Mouse (Mus musculus) thymus, postnatal 25 days (tissue): Measurements from ENCODE around the gene Stk38.
"Not testable (repeated sequence)": the region's sequence is repeated elsewhere in the genome, so short reads cannot be mapped to it uniquely, and the experiment has no call there.

Experiments used
- DNase-seq: peaks from one replicate; pipeline ENCODE4 v3.0.0; 2022

Gene Stk38

DNA sequence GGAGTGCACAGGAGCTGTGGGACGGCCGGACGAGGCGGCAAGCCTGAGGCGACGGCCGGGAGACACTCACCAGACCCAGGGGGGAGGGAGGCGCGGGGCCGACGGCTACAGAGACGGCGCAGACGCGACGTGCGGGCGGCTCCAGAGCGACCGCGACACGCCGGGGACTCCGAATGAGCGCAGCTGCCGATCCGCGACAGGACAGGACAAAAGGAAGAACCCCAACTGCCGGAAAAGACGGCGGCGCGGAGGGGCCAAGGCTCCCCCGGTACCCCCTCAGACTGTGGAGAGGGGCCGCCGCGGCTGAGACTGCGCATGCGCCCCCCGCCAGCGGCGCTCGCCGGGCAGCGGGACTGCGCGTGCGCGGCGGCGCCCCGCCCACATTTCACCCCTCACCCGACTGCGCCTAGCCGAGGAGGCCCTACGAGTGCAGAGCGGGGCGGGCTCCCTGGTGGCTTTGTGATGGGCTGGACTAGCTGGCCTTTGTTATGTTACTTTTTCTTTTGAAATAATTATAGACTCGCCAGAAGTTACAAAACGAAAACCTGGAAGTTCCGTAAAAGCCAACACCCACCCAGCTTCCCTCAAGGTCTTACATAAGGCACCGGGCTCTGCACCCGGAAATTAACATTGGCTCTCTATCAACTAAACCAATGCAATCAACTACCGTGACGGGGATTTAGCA, at the start of gene Stk38:
Stk38 (minus strand) TSS at position 355 of the 685 bp plus-strand sequence.
- peak; percentile 98 for DNase-seq

DNA sequence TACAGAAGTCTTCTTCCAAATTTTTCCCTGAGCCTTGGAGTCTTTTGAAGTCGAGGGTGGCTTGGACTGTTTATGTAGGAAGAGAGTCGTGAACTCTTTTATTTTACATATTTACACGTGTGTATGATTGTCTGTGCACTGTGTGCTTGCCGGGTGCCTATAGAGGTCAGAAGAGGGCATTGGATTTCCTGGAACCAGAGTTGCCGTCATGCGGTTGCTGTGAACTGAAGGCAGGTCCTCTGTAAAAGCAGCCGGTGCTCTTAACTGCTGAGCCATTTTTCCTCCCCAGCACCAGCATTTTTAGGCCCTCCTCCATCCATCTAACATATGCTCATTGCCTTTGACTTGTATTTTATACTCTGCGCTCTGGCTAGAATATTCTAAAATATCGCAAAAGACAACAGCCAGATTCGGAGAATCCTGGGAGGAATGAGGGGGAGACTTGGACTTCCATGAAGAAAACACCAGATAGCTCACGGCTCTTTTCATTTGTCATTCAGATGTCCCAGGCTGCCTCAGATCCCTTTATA, 49.6 kb upstream of the Stk38 start:
- no peak for DNase-seq

- peak; percentile 71 for DNase-seq
Measured at GRCm38 (mm10) chr17:29056699-29057151, 48.9 kb upstream of the Stk38 start.

DNA sequence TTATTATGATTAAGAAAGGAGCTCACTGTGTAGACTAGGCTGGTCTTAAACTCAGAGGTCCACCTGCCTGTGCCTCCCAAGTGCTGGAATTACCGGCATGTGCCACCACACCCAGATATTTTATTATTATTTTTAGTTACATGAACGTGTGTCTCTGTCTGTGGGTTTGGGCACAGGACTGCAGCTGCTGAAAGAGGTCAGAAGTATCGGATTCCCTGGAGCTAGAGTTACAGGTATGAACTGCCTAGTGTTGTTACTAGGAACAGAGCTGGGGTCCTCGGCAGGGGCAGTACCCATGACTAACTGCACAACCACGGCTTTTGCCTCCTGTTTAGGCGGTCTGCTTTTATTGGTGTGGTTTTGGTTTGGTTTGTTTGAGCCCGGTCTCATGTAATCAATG, 48.4 kb upstream of the Stk38 start:
- DNase-seq, result no peak

GRCm38 (mm10) chr17:29055586-29055985, 47.8 kb upstream of the Stk38 start:
- DNase-seq, result no peak

DNA sequence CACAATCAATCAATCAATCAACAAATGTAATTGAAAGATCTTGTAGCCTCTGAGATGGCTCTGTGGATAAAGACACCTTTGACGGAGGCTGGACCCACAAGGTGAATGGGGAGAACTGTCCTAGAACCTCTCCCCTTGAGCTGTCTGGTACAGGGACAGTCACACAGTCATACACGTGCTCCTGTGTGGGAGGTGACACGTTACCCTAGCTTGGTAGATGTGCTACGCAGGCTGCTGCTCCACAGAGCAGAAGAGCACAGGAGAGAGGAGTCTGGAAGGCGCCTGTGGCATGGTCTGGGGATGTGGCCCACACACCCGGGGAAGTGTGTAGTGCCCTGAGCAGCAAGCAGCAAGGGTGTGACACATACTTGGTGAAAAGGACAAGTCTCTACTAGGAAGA, 46.6 kb upstream of the Stk38 start:
- no peak for DNase-seq

DNA sequence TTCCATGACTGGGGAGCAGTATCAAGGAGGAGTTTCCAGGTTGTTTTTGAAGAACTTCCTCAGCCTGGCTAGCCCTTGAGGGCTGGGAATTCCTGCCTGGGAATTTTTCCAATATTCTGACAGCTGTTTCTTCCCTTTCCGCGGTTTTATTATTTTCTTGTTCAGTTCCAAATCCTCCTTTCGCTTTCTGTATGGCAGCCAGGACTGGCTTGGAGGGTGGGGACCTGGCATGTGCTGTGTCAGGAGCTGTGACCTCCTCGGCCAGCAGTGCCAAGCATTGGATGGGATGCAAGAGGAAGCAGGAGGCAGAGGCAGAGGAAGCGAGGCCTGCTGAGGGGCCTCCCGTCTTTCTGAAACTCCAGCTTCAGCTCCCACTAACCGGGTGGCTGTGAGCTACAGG, 46.0 kb upstream of the Stk38 start:
- DNase-seq, result no peak

DNA sequence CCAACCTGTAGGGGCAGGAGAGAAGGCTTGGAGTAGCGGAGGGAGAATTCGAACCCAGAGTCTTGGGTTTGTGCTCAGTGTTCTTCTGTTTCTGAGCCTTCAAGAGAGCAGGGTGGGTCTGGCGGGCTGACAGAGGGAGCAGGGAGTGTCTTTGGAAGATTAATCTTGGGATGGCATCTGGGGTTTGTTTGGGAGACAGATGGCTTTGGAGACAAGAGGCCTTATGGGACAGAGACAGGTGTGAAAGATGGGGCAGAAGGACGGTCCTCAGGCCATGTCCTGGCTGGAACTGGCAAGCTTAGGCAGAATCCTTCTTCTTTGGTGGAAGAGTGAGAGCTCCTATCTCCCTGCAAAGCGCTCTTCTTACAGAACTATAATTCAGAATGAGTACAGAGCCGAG, 45.3 kb upstream of the Stk38 start:
- no peak for DNase-seq

DNA sequence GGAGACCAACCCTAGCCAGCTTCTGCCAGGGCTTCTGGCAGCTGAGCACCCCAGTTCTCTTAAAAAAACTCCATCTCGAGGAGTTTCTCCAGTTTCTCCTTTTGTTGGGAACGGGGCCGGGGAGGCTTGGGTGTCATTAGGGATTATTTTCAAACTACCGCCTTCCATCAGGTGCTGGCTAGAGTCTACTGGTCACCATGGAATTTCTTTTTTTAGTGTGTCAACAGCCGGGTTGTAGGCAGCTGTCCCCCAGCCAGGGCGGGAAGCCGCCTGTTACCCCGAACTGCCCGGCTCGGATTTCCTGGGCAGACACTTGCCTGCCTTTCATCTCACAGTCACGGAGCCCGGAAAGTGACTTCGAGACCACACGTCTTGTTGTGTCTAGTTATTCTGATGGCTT, 43.0 kb upstream of the Stk38 start:
- DNase-seq, result no peak

DNA sequence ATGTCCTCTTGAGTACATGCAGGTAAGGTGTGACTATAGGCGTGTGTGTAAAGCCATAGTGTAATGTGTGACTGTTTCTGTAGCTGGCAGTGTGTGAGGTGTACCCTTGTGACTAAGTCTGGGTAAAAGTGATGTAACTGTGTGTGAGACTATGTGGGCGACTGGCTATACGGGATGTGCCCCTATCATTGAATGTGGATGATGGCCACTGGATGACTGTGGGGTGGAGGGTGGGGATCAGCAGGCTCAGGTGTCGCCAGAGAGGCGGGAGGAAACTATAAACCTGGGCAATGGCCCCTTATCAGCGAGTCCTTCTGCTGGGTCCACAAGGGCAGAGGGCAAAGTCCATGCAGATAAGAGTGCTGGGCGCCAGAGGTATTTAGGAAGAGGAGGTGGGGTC, 42.1 kb upstream of the Stk38 start:
- DNase-seq, result no peak

DNA sequence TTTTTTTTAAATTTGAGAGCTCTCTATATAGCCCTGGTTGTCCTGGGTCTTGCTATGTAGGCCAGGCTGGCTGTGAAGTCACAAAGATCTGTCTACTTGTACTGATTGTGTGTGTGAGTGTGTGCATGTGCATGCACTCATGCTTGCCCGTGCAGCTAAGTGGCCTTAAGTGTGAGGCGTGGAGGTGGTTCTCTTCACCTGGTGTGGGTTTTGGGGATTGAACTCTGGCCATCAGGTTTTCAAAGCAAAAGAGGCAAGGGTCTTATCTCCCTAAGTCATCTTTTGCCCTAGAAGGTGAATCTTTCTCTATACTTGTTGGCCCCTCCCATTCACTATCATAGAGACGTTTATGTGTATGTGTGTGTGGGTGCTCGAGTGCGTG, 41.7 kb upstream of the Stk38 start:
- DNase-seq, result no peak

DNA sequence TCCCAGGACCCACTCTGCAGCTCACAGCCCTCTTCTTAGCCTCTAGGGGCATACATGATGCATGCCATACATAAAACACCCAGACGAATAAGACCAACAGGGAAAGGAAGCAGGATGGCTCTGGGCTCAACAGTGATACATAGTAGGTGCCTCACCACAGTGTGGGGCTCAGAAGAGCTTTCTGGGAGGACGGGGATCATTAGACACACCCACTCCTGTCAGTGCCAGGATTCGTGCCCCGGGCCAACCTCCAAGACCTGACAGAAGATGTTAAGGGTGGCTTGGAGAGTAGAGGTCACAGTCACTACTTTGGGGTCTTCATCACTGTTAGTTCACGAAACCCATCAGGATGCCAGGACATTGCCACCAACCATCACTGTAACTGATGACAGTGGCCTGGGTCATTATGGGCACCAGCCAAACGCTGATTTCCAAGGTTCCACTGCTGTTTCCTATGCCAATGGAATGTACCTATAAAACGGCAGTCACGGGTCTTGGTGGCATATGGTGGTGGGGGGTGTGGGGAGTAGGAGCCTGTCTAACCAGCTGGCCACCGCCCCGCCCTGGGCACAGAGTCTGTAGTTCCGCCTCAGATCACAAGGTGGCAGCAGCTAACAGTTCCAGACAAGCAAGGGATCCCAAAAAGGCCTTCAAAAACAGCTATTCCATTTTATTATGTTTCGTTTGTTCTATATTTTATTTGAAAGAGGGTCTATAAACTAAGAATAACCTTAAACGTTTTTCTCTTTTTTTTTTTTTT, 41.1 kb upstream of the Stk38 start:
- peak; percentile 87 for DNase-seq

DNA sequence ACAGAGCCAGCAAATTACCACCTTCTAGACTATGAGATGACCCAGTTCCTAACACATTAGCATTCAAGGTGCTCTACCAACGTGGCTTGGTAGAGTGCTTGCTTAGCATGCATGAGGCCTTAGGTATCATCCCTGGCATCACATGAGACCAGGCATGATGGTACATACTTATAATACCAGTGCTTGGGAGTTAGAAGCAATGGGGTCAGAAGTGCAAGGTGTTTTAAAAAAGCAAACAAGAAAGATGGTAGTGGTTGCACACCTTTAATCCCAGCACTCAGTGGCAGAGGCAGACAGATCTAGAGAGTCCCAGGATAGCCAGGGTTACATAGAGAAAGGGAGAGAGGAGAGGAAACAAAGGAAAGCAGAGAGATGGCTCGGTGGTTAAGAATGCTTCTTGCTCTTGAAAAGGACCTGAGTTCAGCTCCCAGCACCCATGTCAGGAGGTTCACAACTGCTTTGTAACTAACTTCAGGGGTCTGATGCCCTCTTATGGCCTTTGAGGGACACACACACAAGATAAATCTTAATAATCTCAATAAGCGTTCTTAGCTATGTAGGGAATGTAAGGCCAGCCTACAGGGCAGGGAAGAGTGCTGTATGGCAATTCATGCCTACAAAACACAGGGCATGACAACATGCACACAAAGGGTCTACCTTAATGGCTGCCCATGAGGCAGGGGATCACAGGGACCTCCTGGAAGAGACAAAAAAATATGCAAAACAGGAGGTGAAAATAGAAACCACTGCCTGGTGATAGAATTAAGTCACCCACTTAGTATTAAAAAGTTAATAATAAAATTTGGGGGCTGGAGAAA, 40.1 kb upstream of the Stk38 start:
- no peak for DNase-seq

- DNase-seq, result no peak
Measured at GRCm38 (mm10) chr17:29046863-29047262, 39.1 kb upstream of the Stk38 start.

DNA sequence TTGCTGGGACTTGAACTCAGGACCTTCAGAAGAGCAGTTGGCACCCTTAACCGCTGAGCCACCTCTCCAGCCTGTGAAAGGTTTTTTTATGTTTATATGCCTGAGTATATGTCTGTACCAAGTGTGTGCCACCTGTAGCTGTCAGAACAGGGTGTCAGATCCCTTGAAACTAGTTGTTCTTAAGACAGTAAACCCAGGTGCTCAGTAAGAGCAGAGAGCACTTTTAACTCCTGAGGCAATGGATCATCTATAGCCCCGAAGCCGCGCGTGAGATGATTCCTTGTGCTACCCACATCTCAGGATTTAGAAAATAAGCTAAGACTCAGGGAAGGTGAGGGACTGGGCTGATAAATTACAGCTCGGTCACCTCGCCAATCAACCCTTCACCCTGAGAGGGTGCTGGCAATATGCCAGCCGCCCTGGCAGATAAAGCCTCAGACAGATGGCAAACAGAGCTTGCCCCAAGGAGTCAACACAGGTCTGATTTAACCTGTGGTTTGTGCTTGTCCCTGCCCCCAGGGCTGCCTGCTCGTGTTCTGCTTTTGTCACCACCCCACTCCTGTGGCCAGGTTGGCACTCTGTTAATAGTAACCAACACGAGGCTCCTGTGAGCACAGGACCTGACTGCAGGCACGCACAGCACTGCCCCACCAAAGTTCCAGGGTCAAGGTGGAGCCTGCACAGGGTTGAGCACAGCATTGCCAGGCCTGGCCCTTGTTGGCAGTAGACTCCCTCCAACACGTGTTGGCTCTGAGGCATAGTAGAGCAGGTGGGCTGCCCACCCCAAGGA, 38.1 kb upstream of the Stk38 start:
- no peak for DNase-seq

DNA sequence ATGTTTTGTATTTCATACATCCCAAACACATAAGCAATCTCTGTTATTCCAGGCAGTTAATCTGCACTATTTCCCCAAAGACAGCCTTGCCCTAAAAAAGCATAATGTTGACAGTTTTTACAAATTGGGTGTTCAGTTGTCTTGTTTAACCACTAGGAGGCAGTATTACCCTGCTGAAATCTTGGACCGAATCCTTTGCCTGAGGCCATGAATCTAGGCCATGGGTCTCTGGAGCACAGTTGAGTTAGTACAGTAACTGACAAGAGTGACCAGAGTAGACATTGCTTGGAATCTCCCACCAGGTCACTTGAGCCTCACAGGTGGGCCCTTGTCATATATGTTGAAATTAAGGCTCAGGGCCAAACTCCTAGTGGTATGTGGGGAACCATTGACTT, 37.1 kb upstream of the Stk38 start:
- DNase-seq, result no peak

DNA sequence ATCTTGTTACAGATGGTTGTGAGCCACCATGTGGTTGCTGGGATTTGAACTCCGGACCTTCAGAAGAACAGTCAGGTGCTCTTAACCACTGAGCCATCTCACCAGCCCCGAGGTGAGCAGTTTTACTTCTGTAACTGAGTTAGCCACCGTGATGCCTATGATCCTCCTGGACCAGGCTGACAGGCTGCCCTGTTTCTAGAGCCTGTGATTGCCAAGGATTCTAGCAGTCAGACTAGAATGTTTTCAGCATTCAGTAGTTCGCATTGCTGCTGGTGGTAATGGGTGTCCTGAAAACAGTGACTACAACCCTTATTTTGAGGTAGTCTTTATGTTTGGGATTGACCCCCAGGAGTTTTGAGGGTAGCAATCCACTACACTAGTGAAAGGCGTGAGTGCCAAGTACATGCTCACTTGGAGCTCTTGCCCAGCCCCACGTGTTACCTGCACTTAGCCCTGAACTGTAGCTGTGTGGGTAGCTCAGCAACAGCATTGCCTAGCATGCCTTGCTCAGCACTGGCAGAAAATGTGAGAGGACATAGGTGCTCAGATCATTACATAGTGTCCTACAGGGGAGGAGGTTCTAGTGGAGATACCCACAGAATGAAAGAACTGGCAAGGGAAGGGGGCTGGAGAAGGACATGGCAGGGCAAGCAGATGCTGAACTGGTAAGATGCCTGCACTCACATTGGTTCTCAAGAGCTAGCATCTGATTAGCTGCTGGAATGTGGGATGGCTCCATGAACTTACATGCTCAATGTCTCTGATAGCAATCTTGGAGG, 36.5 kb upstream of the Stk38 start:
- no peak for DNase-seq

GRCm38 (mm10) chr17:29043583-29043982, 35.8 kb upstream of the Stk38 start:
- DNase-seq, result no peak

GRCm38 (mm10) chr17:29042569-29042968, 34.8 kb upstream of the Stk38 start:
- DNase-seq, result no peak

- not testable (repeated sequence) for DNase-seq
Measured at GRCm38 (mm10) chr17:29041632-29042031, 33.8 kb upstream of the Stk38 start.

- DNase-seq, result no peak
Measured at GRCm38 (mm10) chr17:29039351-29039750, 31.6 kb upstream of the Stk38 start.

DNA sequence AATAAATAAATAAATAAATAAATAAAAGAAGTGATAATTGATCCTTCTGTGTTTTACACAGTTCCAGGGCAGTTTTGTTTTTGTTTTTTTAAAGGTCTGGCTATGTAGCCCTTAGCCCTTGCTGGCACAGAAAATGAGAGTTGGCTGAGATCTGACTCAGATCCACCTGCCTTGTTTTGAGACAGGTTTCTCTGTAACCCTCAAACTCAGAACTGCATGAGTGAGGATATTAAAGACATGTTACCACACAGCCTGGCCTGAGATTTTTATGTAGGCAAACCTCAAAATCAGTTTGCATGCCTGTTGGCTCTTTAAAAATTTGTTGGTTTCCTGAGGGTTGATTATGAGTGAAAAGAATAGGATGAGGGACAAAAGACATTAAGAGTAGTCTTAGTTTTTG, 27.7 kb upstream of the Stk38 start:
- no peak for DNase-seq
